Mouse (Mus musculus): Measurements from ENCODE around the gene Tbcb. TPM values are rescaled to one million over a fixed set of nuclear protein-coding genes. Genes with fewer than 3 reads are reported as not detected.

Tbcb gene
- polyA plus RNA-seq (2014; fragmentation: Nextera tagmentation; extraction: Ambion mirVana) = 184 and 185 TPM in 2 replicates

DNA sequence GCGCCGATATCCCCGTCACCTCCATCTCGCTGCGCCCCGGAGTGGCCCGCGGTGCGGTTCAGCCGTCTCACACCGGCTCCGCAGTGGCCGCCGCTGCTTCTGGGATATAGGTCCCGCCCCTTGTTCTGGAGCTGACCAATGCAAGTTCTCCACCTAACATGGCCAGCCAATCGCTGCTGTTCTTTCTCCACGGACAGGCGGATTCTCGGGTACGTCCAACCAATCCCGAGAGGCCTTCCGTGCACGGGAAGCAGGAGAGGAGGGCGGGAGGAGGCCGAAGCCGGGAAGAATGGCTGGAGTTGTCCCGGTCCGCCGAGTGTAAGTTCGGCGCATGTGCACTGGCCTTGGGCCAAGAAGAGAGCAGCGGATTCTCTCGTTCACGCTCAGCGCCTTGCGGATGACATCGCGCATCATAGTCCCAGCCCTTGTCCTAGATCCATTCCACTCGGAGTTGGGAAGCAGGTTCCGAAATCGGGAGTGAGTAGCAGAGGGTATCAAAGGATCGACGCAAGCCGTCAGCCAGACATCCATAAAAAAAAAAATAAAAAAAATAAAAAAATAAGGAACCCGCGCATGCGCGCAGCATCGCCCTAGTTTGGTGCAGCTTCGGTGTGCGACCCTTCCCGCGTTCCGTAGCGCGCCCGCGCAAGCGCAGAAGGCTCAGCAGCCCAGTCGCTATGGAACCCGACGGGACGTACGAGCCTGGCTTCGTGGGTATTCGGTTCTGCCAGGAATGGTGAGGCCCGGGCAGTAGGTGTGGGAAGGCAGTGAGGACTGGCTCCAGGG is at the start of gene Tbcb, which contains the start of gene Polr2i:
Gene Tbcb, minus strand, starts transcription at position 604 of the 786 bp plus-strand sequence.
Gene Polr2i, plus strand, starts transcription at position 280 of the 786 bp plus-strand sequence.
- peaks cover 4% of the 10 kb centered on the region; the same call in 1 of the 2 replicates for H3K36me3 ChIP-seq (ENCODE audit: control insufficient read depth, insufficient read depth, low read length)
- WGBS (ENCODE audit: insufficient replicate concordance) = under 1% methylated on average over 67 of the region's 67 CpGs
- H3K27ac ChIP-seq (ENCODE audit: low read depth, low read length) = peak within 1 kb of the TSS; percentile 86
- no peaks in the 10 kb centered on the region for H3K27me3 ChIP-seq (ENCODE audit: control insufficient read depth, insufficient read depth, low read length)
- H3K4me3 ChIP-seq (ENCODE audit: low read depth, low read length) = peak within 1 kb of the TSS; percentile 85
- H3K9me3 ChIP-seq (replicated peaks; ENCODE audit: control insufficient read depth, low read length) = no peaks in the 10 kb centered on the region
- peak within 1 kb of the TSS; percentile 86 for H3K9ac ChIP-seq (ENCODE audit: low read depth, low read length)
- peak within 1 kb of the TSS; percentile 80 for H3K4me2 ChIP-seq
- H3K4me1 ChIP-seq (ENCODE audit: control insufficient read depth, insufficient read depth, low read length) = peaks cover 6% of the 10 kb centered on the region; the same call in 1 of the 2 replicates
- ATAC-seq (replicated peaks; ENCODE audit: insufficient number of reproducible peaks, low FRiP score, low TSS enrichment) = peak; percentile 92

DNA sequence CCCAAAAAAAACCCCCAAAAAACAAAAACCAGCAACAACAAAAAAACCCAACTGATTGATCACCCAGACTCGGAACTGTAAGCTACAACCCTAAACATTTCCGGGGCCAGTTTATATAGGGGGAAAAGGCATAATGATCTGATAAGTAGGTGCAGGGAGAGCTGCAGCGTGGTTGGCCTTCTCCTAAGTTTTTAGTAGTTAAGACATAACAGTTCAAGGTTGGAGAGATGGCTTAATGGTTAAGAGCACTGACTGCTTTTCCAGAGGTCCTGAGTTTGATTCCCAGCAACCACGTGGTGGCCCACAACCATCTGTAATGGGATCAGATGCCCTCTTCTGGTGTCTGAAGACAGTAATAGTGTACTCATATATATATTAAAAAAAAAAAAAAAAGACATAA is 49.5 kb upstream of the Tbcb start:
- Histone ChIP-seq H3K4me3 (ENCODE audit: low read depth, low read length) (peak overlapping the region; percentile 87; the same call in 1 of the 2 replicates), H3K36me3 (ENCODE audit: control insufficient read depth, insufficient read depth, low read length) (no peaks in the 10 kb centered on the region), H3K27me3 (ENCODE audit: control insufficient read depth, insufficient read depth, low read length) (no peaks in the 10 kb centered on the region; the same call in 1 of the 2 replicates), H3K27ac (ENCODE audit: low read depth, low read length) (no peak overlapping the region), H3K4me1 (ENCODE audit: control insufficient read depth, insufficient read depth, low read length) (peaks cover 6% of the 10 kb centered on the region), H3K4me2 (no peak overlapping the region; the same call in 1 of the 2 replicates), H3K9me3 (replicated peaks; ENCODE audit: control insufficient read depth, low read length) (no peaks in the 10 kb centered on the region), H3K9ac (ENCODE audit: low read depth, low read length) (no peak overlapping the region)
- WGBS (ENCODE audit: insufficient replicate concordance) = 70% methylated on average over 4 of the region's 4 CpGs
- no peak for ATAC-seq (replicated peaks; ENCODE audit: insufficient number of reproducible peaks, low FRiP score, low TSS enrichment)

DNA sequence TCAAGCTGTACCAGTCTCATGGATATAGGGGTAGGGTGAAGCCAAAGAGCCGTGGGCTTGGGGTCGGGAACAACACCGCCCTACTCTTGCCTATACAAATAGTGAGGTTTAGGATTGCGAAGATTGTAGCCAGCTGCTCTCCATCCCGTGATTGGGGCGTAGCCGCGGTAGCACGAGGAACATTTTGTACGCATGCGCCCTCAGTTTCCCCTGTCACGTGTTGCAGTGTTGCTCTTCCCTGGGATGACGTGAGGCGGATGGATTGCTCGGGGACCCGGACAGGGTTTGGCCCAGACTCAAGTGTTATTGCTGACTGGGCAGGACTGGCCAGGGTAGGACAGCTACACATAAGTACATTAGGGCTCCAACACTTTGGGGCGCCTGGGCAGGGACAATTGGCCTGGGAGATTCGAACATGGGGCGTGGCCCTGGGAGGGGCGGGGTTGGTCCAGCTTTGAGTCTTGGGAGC is 48.6 kb upstream of the Tbcb start:
- WGBS (ENCODE audit: insufficient replicate concordance) = under 1% methylated on average over 20 of the region's 20 CpGs
- Histone ChIP-seq H3K27ac (ENCODE audit: low read depth, low read length) (peak overlapping the region; percentile 95), H3K4me3 (ENCODE audit: low read depth, low read length) (peak overlapping the region; percentile 87), H3K4me2 (peak overlapping the region; percentile 79), H3K9ac (ENCODE audit: low read depth, low read length) (peak overlapping the region; percentile 76), H3K27me3 (ENCODE audit: control insufficient read depth, insufficient read depth, low read length) (no peaks in the 10 kb centered on the region; the same call in 1 of the 2 replicates), H3K9me3 (replicated peaks; ENCODE audit: control insufficient read depth, low read length) (no peaks in the 10 kb centered on the region), H3K36me3 (ENCODE audit: control insufficient read depth, insufficient read depth, low read length) (no peaks in the 10 kb centered on the region), H3K4me1 (ENCODE audit: control insufficient read depth, insufficient read depth, low read length) (peaks cover 6% of the 10 kb centered on the region)
- peak; percentile 79 for ATAC-seq (replicated peaks; ENCODE audit: insufficient number of reproducible peaks, low FRiP score, low TSS enrichment)

DNA sequence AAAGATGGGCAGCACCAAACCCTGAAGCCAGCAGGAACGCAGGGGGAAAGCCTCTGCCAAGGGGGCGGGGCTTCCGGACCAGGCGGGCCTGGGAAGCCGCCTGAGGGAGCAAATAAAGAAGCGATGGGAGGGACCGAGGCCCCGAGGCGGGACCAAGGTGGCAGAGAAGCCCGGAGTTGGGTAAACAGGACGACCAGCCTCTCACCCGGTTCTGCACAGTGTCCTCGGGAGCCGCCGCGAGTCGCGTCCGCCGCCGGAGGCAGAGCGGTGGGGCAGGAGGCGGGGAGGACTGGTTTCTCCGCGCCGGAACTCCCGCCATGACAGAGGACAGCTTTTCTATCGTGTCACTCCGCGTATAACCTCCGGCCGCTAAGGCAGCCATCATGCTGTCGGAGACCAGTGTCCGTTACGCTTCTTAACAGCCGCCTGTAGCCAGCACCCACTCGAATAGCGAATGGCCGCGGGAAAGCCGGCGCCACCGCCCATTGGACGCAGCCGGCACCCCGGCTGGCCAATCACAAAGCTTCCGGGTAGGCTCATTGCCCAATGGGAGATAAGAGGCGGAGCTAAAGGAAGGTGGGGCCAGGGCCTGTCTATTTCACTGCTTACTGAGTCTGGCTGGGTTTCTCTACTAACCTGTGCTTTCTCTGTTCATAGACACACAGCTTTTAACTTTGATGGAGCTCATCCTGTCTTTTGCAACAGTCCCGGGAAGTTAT is 48.0 kb upstream of the Tbcb start, which contains the start of the genes Thap8 and Wdr62:
Gene Thap8, plus strand, starts transcription at position 144 of the 719 bp plus-strand sequence.
Gene Wdr62, minus strand, starts transcription at position 469 of the 719 bp plus-strand sequence.
- Histone ChIP-seq H3K36me3 (ENCODE audit: control insufficient read depth, insufficient read depth, low read length) (no peaks in the 10 kb centered on the region), H3K4me3 (ENCODE audit: low read depth, low read length) (peak within 1 kb of the TSS; percentile 87), H3K9me3 (replicated peaks; ENCODE audit: control insufficient read depth, low read length) (no peaks in the 10 kb centered on the region), H3K4me2 (peak within 1 kb of the TSS; percentile 79), H3K27ac (ENCODE audit: low read depth, low read length) (peak within 1 kb of the TSS; percentile 95), H3K27me3 (ENCODE audit: control insufficient read depth, insufficient read depth, low read length) (no peaks in the 10 kb centered on the region; the same call in 1 of the 2 replicates), H3K4me1 (ENCODE audit: control insufficient read depth, insufficient read depth, low read length) (peaks cover 6% of the 10 kb centered on the region), H3K9ac (ENCODE audit: low read depth, low read length) (peak within 1 kb of the TSS; percentile 76)
- ATAC-seq (replicated peaks; ENCODE audit: insufficient number of reproducible peaks, low FRiP score, low TSS enrichment) = peak; percentile 95
- under 1% methylated on average over 49 of the region's 49 CpGs for WGBS (ENCODE audit: insufficient replicate concordance)

DNA sequence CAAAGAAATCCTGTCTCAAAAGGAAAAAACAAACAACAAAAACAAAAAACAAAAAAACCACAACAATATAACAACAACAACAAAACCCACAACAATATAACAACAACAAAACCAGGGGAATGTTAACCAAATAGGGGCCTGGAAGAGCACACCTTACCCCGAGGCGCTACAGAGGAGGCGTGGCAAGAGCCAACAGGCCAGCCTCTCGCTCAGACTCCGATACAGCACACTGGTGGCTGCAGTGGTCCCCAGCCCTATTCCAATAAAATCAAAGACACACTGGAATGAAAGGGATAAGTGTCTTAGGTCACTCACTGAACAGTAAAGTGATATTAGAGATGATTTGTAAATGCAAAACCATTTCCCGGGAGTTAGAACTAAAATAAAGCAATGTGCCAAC is 47.5 kb upstream of the Tbcb start:
- no peak for ATAC-seq (replicated peaks; ENCODE audit: insufficient number of reproducible peaks, low FRiP score, low TSS enrichment)
- peak overlapping the region; percentile 87 for H3K4me3 ChIP-seq (ENCODE audit: low read depth, low read length)
- H3K9ac ChIP-seq (ENCODE audit: low read depth, low read length) = peak overlapping the region; percentile 76
- WGBS (ENCODE audit: insufficient replicate concordance) = 0% methylated on average over 6 of the region's 6 CpGs
- peaks cover 11% of the 10 kb centered on the region for H3K4me1 ChIP-seq (ENCODE audit: control insufficient read depth, insufficient read depth, low read length)
- peak overlapping the region; percentile 95 for H3K27ac ChIP-seq (ENCODE audit: low read depth, low read length)
- peak overlapping the region; percentile 79 for H3K4me2 ChIP-seq
- H3K27me3 ChIP-seq (ENCODE audit: control insufficient read depth, insufficient read depth, low read length) = no peaks in the 10 kb centered on the region
- H3K36me3 ChIP-seq (ENCODE audit: control insufficient read depth, insufficient read depth, low read length) = no peaks in the 10 kb centered on the region
- H3K9me3 ChIP-seq (replicated peaks; ENCODE audit: control insufficient read depth, low read length) = no peaks in the 10 kb centered on the region

DNA sequence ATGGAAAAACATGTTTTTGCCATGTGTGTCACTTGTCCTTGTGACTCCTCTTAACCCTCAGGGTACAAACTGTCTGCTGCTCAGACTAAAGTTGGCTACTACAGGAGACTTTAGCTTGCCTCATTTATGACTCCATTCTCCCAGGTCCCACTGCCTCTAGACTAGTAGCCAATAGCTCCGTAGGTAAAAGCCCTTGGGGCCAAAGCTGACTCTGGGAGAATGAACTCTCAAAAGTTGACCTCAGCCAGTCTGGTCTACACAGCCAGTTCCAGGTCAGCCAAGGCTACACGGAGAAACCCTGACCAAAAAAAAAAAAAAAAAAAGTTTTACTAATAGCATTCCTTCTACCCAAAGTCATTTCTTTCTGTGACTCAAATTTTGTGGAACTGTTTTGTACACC is 46.8 kb upstream of the Tbcb start:
- peak overlapping the region; percentile 79 for H3K4me2 ChIP-seq
- no peaks in the 10 kb centered on the region for H3K36me3 ChIP-seq (ENCODE audit: control insufficient read depth, insufficient read depth, low read length)
- H3K4me1 ChIP-seq (ENCODE audit: control insufficient read depth, insufficient read depth, low read length) = peaks cover 13% of the 10 kb centered on the region
- H3K9me3 ChIP-seq (replicated peaks; ENCODE audit: control insufficient read depth, low read length) = no peaks in the 10 kb centered on the region
- no peak overlapping the region for H3K9ac ChIP-seq (ENCODE audit: low read depth, low read length)
- peak overlapping the region; percentile 87 for H3K4me3 ChIP-seq (ENCODE audit: low read depth, low read length)
- no peak overlapping the region for H3K27ac ChIP-seq (ENCODE audit: low read depth, low read length)
- no peaks in the 10 kb centered on the region for H3K27me3 ChIP-seq (ENCODE audit: control insufficient read depth, insufficient read depth, low read length)
- 67% methylated on average over 2 of the region's 2 CpGs for WGBS (ENCODE audit: insufficient replicate concordance)
- no peak for ATAC-seq (replicated peaks; ENCODE audit: insufficient number of reproducible peaks, low FRiP score, low TSS enrichment)

DNA sequence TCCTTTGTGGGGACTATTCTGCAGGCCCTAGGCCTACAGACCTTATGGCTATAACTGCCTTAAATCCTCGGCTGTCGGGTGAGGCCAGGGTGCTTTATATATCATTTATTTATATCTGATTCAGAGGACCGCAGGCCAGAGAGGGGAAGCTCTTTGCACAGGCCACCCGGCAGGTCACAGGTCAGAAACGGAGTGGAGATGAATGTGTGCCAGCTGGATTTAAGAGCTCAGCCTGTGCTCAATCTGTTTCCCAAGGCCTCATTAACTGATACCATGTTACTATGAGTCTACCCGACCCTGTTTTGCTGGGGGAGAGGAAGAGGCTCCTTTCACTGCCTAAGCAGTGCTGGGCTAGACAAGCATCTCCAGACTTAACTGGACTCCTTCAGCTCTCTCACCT is 42.3 kb upstream of the Tbcb start:
- ATAC-seq (replicated peaks; ENCODE audit: insufficient number of reproducible peaks, low FRiP score, low TSS enrichment) = no peak
- WGBS (ENCODE audit: insufficient replicate concordance) = 72% methylated on average over 6 of the region's 6 CpGs
- H3K4me3 ChIP-seq (ENCODE audit: low read depth, low read length) = no peak overlapping the region
- H3K27me3 ChIP-seq (ENCODE audit: control insufficient read depth, insufficient read depth, low read length) = no peaks in the 10 kb centered on the region
- no peaks in the 10 kb centered on the region for H3K9me3 ChIP-seq (replicated peaks; ENCODE audit: control insufficient read depth, low read length)
- H3K4me2 ChIP-seq = no peak overlapping the region
- H3K4me1 ChIP-seq (ENCODE audit: control insufficient read depth, insufficient read depth, low read length) = peaks cover 12% of the 10 kb centered on the region
- H3K36me3 ChIP-seq (ENCODE audit: control insufficient read depth, insufficient read depth, low read length) = peaks cover 7% of the 10 kb centered on the region; the same call in 1 of the 2 replicates
- H3K27ac ChIP-seq (ENCODE audit: low read depth, low read length) = no peak overlapping the region
- no peak overlapping the region for H3K9ac ChIP-seq (ENCODE audit: low read depth, low read length)

DNA sequence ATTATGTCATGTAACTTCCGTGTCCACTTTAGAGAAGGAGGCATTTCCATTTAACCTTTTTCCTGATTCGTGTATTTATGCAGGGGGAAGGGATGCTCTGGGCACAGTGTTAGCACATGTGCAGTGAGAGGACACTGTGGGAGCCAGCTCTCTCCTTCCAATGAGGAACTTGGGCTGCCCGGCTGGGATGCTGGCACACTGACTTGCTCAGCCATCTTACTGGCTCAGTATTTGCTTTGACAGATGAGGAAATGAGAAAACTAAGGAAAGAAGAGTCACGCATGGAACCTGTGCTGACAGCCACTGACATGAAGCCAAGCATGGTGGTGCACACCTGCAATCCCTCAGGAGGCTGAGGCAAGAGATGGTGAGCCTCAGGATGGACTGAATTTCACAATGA is 37.6 kb upstream of the Tbcb start:
- H3K4me3 ChIP-seq (ENCODE audit: low read depth, low read length) = no peak overlapping the region
- H3K27ac ChIP-seq (ENCODE audit: low read depth, low read length) = no peak overlapping the region
- H3K9me3 ChIP-seq (replicated peaks; ENCODE audit: control insufficient read depth, low read length) = no peaks in the 10 kb centered on the region
- H3K4me1 ChIP-seq (ENCODE audit: control insufficient read depth, insufficient read depth, low read length) = peaks cover 7% of the 10 kb centered on the region
- no peaks in the 10 kb centered on the region for H3K27me3 ChIP-seq (ENCODE audit: control insufficient read depth, insufficient read depth, low read length)
- H3K36me3 ChIP-seq (ENCODE audit: control insufficient read depth, insufficient read depth, low read length) = peaks cover 7% of the 10 kb centered on the region
- WGBS (ENCODE audit: insufficient replicate concordance) = 80% methylated on average over 4 of the region's 4 CpGs
- H3K4me2 ChIP-seq = no peak overlapping the region
- ATAC-seq (replicated peaks; ENCODE audit: insufficient number of reproducible peaks, low FRiP score, low TSS enrichment) = no peak
- no peak overlapping the region for H3K9ac ChIP-seq (ENCODE audit: low read depth, low read length)
